Mouse (Mus musculus): ENCODE results near the gene Arl8b.

- no peak for TF ChIP-seq GATA1 (IDR thresholded peaks at IDR 0.05; ENCODE audit: low read length)
- no peak for TF ChIP-seq TAL1 (IDR thresholded peaks at IDR 0.05; ENCODE audit: low read length)
These were observed 1.9 kb downstream of the Arl8b start for GRCm38 (mm10) chr6:108784796-108785195.
